Mouse (Mus musculus): ENCODE measurements at regions not wholly inside any gene's neighbourhood (a gene's known extent, or its start where the extent isn't known, plus 50 kb on each side); places are given as distances from the start of the nearest gene placed in this dataset.

- no peak for ATAC-seq (replicated peaks; ENCODE audit: poor library complexity)
These were observed 310.5 kb upstream of the Tle1 start for GRCm38 (mm10) chr4:72511220-72511619.

- ATAC-seq (replicated peaks; ENCODE audit: poor library complexity): no peak
These were observed 281.0 kb upstream of the Tle1 start for GRCm38 (mm10) chr4:72481748-72482147.

- ATAC-seq (replicated peaks; ENCODE audit: poor library complexity): no peak
These were observed 279.8 kb upstream of the Tle1 start for GRCm38 (mm10) chr4:72480535-72480934.

GRCm38 (mm10) chr4:72469236-72469875 lies 268.6 kb upstream of the Tle1 start:
- no peak for ATAC-seq (replicated peaks; ENCODE audit: poor library complexity)

GRCm38 (mm10) chr4:72444177-72444770 lies 243.6 kb upstream of the Tle1 start:
- ATAC-seq (replicated peaks; ENCODE audit: poor library complexity): no peak

GRCm38 (mm10) chr4:72437367-72437766 lies 236.6 kb upstream of the Tle1 start:
- ATAC-seq (replicated peaks; ENCODE audit: poor library complexity): peak; percentile 58

GRCm38 (mm10) chr4:72425316-72425715 lies 224.6 kb upstream of the Tle1 start:
- peak; percentile 100 for ATAC-seq (replicated peaks; ENCODE audit: poor library complexity)

GRCm38 (mm10) chr4:72412100-72412788 lies 211.5 kb upstream of the Tle1 start:
- ATAC-seq (replicated peaks; ENCODE audit: poor library complexity): peak; percentile 50

GRCm38 (mm10) chr4:72411343-72411742 lies 210.6 kb upstream of the Tle1 start:
- peak; percentile 50; the same call in 1 of the 2 replicates for ATAC-seq (replicated peaks; ENCODE audit: poor library complexity)

- no peak for ATAC-seq (replicated peaks; ENCODE audit: poor library complexity)
These were observed 200.0 kb upstream of the Tle1 start for GRCm38 (mm10) chr4:72400759-72401158.

- ATAC-seq (replicated peaks; ENCODE audit: poor library complexity): no peak
These were observed 191.2 kb upstream of the Tle1 start for GRCm38 (mm10) chr4:72391887-72392435.

GRCm38 (mm10) chr4:72389811-72390625 lies 189.3 kb upstream of the Tle1 start:
- ATAC-seq (replicated peaks; ENCODE audit: poor library complexity): no peak

- no peak for ATAC-seq (replicated peaks; ENCODE audit: poor library complexity)
These were observed 184.2 kb upstream of the Tle1 start for GRCm38 (mm10) chr4:72384901-72385264.

GRCm38 (mm10) chr4:72384259-72384900 lies 183.7 kb upstream of the Tle1 start:
- no peak for ATAC-seq (replicated peaks; ENCODE audit: poor library complexity)

GRCm38 (mm10) chr4:72383729-72384128 lies 183.0 kb upstream of the Tle1 start:
- ATAC-seq (replicated peaks; ENCODE audit: poor library complexity): no peak

GRCm38 (mm10) chr4:72382517-72383147 lies 181.9 kb upstream of the Tle1 start:
- ATAC-seq (replicated peaks; ENCODE audit: poor library complexity): no peak

- ATAC-seq (replicated peaks; ENCODE audit: poor library complexity): no peak
These were observed 181.0 kb upstream of the Tle1 start for GRCm38 (mm10) chr4:72381742-72382141.

- no peak for ATAC-seq (replicated peaks; ENCODE audit: poor library complexity)
These were observed 180.4 kb upstream of the Tle1 start for GRCm38 (mm10) chr4:72381116-72381515.

- no peak for ATAC-seq (replicated peaks; ENCODE audit: poor library complexity)
These were observed 178.8 kb upstream of the Tle1 start for GRCm38 (mm10) chr4:72379515-72379914.

GRCm38 (mm10) chr4:72379011-72379410 lies 178.3 kb upstream of the Tle1 start:
- no peak for ATAC-seq (replicated peaks; ENCODE audit: poor library complexity)

Data from megakaryocyte progenitor cell, adult 5-6 weeks (primary cell).